Mouse (Mus musculus): ENCODE data around the gene Tiam2.

Gene Tiam2

DNA sequence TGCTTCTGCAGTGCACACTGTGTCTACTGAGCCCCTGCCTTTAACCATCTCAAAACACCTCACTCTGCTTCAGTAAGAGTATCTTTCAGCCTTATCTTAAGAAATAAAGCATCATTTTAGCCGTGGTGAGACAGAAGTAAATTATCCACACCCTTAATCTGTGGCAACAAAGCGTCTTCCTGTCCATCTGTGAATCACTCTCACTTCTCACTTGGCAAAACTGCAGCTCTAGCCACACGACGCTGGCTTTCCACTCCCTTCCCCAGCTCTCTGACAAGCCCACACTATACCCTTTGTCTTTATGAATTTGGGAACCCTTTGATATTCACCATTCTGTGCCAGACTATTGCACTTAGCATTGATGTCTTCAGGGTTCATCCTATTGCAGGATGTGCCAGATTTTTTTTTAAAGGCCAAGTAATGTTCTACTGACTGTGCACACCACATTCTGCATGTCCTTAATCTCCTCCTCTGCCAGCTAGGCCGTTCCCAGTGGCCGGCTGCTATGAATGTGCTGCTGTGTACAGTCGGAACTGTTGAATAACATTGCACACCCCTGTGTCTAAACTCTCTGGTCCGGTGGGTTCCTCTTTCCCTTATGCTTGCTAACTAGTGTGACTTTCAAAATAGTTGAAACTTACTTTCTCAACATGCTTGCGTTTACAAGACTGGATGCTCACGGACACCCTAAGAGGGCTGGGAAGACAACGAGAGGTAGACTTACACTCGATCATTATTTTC, 126.4 kb downstream of the Tiam2 start:
- DNase-seq (ENCODE audit: low read depth) = no peak

DNA sequence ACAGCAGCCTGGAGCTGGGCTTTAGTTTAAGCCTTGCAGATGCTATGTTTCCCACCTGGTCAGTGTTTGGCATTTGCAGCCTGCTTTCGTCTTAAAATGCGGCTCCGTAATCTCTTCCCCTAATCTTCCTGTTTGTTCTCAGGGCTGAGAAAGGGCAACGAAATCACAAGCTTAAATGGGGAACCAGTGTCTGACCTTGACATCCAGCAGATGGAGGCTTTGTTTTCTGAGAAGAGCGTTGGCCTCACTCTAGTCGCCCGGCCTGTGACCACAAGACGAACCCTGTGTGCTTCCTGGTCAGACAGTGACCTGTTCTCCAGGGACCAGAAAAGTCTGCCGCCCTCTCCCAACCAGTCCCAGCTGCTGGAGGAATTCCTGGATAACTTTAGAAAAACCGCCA, 127.6 kb downstream of the Tiam2 start:
- no peak for DNase-seq (ENCODE audit: low read depth)

DNA sequence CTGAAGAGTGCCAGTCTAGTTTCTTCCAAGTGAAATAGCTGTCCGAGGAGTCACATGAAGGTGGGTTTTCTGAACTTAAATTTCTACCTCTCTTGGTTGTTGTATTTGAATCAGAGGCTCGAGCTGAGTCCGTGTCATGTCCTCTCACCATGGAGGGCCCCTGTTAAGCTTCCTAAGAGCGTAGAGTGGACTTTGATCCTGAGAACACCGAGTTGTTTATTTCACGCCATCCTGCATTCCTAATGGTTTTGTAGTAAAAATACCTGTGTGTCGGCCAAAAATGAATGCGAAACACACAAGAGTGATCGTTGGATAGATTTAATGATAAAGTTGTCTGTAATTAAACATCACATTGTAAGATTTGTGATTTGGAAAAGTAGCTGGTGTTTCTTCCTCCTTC, 128.5 kb downstream of the Tiam2 start:
- no peak for DNase-seq (ENCODE audit: low read depth)

DNA sequence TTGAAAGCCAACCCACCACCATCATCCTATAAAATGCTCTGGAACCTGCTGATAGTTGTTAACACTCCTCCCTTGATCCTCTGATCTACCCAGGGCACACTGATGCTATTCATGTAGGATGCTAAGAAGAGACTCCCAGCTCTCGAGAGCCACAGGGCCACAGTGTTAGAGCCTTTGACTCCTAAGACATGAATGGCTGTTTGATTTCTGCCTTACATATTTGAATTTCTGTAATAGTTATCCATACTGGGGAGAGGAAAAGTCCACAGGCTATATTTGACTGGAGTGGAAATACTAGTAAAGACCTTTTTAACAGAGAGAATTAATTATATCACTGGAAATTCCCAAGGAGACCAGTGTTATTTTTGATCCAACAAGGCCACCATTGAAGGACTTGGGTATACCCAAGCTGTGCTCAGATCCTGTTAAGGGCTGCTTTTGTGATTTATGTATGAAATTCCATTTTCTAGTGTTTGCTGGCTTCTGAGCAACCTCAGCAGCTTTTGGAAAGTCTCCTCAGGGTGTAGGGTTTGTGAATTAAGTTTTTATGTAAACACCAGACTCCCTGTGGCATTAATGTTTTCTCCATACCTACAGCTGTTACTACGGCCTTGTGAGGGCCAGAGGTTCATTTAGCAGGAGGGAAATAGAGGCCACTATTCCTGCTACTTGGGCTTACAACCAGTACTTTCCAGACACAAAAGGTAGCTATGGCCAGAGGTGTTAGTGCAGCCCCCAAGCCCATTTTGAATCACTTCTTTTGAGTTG, 131.7 kb downstream of the Tiam2 start:
- no peak for DNase-seq (ENCODE audit: low read depth)

DNA sequence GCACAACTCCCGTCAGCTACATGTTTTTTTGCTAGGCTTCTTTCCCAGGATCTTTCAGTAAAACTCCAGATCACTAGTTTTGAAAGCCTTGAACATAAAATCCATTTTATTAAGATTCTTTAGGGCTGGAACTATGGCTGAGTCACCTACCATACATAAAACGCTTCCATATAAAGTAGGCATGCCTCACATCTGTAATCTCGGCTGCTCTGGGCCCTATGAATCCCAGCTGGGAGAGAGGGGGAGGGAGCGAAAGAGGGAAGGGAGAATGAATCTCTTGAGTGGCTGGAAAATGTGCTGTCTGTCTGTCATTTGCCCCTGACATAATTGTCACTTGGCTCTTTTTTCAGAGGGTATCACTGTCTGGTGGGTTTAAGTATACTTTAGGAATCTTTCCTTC, 139.5 kb downstream of the Tiam2 start:
- peak; percentile 79 for DNase-seq (ENCODE audit: low read depth)

DNA sequence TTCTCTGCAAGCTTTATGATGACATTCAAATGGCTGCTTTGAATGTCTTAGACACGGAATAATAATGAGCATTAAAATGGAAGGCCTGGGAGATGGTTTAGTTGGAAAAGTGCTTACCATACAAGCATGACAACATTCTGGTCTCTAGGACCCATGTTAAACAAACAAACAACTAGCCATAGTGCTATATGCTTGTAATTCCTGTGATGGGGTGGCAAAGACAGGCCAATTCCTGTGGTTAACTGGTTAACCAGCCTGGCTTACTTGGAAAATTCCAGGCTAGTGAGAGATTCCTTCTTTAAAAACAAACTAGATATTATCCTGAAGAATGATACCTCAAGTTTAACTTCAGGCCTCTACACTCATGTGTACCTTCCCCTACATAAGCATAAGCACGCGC, 140.3 kb downstream of the Tiam2 start:
- peak; percentile 57 for DNase-seq (ENCODE audit: low read depth)

DNA sequence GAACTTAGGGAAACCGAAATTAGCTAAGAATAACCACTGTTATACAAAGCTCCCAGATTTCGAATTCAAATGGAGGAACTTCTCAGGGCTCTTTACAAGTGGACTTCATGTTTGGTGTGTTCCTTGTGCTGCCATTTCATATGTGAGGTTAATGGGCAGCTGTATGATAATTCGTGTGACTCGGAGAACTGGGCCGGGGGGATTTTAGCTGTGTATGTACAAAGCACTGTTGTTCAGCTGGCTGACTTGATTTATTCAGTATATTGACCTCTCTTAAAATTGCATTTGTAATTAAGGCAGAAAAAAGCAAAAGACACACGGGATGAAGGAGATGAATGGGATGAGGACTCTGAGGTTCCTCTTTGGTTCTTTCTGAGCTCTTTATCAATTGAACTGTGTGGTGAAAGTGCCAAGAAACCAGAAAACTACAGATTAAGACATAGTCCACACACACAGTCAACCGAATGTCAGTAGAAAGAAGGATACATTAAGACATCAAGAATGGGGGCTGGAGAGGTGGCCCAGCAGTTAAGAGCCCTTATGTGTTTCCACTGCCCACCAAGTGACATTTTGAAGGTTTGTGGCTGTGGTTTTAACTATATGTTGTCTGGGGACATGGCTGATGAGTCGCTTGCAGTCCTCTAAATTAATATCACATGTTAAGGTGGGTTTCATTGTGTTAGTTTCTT, 141.4 kb downstream of the Tiam2 start:
- no peak for DNase-seq (ENCODE audit: low read depth)

DNA sequence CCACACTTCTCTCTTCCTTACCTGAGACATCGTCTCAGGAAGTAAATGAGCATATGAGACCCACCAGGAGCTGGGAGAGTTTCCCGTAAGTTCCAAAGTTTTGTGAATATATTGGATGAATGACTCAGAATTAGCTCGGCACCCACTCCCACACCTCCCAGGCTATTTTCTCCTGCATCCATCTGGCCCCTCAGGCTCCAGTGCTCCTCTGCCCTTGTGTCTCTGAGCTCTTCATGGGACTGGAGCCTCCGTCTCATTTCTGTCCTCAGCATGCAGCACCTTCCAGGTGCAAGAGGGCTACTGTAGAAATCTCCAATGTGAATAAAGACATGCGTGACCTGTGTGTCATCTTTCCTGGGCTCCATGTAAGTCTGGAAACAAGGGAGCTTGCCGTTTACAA, 145.6 kb downstream of the Tiam2 start:
- no peak for DNase-seq (ENCODE audit: low read depth)

DNA sequence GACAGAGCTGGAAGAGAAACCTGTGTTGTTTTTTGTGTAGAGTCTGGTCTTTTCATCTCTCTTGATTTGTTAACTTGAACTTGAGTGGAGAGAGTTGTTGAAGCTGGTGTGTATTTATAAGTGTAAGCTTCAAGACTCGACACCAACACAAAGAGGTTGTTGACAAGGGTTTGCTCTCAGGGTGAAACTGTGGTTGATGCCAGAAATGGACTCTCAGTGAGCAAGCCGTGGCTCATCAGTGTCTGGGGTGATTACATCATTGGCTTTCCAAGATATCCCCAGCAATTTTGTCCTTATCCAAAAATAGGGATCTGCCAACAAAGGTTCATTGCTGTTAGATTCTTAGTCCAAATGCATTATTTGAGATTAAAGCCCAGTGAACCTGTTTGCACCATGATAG, 150.2 kb downstream of the Tiam2 start:
- DNase-seq (ENCODE audit: low read depth) = peak; percentile 65

DNA sequence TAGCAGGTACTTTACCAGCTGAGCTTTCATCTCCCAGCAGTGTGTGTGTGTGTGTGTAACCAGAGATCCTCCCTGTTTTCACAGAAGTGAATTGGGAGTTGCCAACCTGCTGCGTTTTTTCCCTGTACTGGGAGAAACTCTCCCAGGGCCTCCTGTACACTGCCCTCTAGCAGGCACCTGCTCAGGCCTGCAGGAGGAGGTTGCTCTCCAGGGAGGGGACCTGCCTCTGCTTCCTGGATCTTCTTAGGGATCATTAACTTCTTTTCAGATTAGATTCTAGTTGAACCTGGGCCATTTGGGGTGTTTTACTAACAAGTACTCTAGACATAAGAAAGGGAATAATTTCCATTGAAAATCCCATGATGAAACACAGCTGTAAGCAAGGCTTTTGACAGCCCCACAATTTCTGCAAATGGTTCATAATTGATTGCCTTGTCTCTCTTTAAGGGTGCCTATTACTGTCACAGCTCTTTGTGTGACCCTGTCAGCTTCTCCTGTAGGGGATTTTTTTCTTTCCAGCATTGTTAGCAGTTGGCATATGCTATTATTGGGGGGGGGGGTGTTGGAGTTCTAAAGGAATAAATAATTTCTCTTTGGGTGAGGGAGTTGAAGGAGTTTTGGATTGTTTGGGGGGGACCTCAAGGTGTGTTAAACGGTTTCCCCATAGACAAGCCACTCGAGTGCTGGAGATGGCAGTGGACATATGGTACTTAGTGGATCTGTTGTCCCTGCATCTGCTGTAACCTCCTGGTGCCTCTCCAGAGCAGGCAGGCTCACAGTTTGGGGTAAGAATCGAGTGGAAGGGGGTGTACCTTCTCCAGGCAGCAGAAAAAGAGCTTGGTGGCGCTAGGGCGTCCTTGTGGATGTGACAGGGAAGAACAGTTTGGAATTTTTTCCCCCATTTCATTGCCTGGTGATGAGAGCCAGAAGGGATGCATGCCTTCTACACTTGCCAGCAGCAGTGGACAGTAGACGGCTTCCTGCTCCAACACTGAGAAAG, 155.5 kb downstream of the Tiam2 start:
- DNase-seq (ENCODE audit: low read depth) = no peak

DNA sequence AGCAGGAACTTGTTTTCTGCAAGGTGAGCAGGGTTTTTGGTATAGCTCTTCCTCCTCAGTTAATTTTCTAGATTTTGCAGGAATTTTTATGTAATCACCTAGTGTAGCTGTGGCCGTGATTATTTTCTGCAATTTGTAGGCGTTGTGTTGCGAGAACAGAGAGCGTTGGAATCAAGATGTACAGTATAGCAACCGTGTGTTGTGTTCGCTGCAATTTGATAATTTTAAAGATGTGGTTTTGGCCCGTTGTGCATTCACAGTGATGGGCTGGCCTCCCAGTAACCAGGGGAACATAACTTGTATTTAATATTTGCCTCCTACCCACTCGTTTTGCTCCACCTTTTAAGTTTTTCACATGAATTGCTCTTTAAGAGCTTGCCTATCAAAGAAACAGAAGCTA, 156.7 kb downstream of the Tiam2 start:
- no peak for DNase-seq (ENCODE audit: low read depth)

DNA sequence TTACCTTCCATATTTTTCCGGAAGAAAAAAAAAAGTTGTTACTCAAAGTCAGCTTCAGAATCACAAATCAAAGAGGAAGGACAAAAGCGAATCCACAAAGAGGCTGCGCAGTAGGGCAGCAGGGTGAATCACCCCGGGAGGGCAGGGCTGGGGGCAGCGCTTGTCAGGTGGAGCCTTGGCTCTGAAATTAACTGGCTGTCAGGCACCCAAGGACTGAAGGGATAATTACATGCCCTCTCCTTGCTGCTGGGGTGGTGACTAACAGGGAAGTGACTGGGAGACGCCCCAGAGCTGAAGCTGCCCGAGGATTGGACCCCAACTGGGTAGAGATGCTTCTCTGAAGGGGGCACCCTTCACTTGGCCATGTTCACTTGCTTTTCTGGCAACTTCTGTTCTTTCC, 159.5 kb downstream of the Tiam2 start:
- DNase-seq (ENCODE audit: low read depth) = no peak

DNA sequence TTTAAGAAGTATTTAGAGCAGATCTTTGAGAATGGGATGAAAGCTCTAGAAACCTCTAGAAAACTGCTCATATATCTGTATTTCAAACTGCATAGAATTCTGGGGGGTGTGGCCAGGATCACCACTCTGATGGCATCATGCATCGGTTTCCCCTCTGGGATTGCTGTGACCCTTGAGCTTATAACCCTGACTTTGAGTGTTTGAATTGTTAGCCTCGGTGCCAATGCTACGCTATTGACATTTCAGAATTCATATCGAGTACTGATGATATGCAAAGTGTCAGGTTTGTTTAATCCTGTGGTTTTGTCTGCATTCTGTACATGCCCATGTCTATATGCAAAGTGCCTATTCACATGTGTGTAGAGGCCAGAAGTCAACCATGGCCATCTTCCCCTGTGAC, 160.8 kb downstream of the Tiam2 start:
- DNase-seq (ENCODE audit: low read depth) = no peak

DNA sequence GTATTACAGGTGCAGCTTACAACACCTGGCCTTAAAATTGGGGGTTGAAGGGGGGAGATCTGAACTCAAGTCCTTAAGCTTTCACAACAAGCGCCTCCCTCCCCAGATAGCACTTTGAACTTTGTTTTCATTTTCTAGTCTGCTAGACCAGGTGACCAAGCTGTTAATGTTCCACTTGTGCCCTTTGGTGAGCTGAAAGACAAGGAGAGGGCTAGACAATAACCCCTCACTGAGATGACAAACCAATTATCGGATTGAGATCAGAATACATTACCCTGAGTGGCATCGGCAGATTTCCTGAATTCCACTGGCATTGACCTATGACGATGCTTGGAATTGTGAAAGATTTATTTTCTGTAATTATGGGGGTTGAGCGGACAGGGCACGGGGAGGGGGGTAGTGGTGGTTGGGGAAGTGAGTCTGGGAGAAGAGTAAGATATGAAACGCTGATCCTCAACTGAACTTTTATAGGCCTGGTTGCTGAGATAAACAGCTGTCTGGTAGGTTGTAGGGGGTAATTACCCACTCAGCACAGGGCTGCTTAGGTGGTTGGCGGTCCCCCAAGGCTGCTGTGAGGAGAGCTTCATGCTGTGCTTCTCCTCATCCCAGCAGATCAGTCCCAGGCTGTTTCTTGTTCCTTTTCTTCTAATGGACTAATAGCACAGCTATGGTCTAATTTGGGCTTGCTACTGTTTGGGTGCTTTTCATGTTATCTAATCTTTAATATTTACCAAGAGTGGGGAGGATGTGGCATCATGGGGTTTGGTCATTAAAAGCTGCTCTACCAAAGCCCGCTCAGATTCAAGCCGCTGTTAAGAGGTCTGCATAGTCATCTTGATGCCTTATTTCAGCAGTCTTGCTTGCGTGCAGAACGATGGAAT, 161.6 kb downstream of the Tiam2 start:
- DNase-seq (ENCODE audit: low read depth) = no peak

DNA sequence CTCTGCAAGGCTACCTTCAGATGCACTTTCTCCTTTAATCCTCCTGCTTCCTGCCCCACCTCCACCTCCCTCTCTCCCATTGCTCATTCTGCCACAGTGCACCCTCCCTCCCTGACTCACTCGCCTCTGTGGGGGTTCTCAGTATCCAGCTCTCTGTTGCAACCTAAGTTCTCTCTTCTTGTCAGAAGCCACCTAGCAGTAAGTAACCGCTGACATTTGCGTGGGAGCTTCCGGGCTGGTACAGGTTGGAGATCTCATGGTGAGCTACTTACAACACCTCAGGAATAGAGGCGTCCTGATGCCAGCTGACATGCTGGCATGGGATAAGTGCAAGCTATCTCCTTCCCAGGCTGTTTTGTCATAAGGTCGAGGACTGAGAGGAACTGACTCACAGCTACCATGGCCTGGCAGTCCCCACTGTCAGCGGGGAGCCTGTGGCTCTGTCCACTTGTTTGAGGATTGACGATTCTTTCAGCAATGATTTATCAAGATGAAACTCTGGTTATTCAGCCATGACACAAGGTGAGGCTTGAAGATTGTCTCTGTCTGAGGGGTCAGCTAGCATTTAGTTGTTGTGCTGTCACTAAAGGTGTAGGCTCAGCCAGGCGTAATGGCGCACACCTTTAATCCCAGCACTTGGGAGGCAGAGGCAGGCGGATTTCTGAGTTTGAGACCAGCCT, 164.0 kb downstream of the Tiam2 start:
- DNase-seq (ENCODE audit: low read depth) = peak; percentile 41

DNA sequence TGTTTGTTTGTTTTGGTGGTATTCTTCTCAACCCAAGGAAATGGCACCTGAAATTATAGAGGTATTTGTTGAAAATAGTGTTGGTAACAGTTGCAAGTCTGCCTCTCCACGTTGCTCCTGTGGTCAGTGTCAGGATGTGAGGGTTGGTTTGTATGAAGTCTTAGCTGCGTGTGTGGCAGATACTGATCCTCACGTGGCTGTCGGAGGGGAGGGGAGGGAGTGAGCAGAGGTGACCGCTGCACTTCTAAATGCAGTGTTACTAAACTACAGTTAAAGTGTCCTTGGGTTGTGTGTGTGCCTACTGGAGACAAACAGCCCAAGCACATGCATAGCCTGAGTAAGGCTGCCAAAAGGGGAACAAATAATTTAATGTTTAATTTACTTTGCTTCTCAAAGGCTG, 164.7 kb downstream of the Tiam2 start:
- no peak for DNase-seq (ENCODE audit: low read depth)

DNA sequence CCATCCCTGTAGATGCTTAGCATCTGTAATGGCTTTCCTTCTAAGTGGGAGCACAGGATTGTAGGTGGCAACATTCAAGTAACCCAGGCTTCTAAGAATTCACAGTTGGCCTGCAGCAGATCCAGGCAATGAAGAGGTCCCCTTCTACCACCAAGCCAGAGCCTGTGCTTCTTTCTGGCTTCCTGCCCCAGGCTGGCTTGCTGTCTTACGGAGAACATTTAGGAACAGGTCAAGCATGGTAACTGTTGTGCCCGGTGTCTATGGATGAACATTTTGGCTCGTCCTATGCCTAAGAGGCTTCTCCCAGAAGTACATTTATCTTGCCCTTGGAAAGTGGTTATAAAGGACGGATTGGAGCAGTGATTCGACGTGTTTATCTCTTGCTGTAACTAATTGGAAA, 165.3 kb downstream of the Tiam2 start:
- DNase-seq (ENCODE audit: low read depth) = no peak

DNA sequence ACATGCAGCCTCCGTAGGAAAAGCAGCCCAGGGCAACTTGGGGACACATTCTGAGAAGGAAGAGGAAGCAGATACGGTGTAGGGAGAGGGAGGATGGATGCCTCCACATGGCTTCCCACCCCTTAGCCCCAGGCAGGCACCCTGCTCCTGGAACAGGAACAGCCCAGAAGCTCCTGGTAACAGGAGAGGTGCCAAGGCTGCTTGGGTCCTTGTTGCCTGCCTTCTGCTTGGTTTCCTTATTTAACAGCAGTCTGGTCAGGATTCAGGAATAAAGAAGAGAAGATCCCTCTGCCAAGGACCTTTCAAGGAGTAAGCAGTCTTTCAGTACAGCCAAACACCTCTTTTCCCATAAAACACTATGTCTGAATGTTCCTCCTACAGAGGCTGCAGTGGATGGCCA, 169.2 kb downstream of the Tiam2 start:
- DNase-seq (ENCODE audit: low read depth) = no peak

DNA sequence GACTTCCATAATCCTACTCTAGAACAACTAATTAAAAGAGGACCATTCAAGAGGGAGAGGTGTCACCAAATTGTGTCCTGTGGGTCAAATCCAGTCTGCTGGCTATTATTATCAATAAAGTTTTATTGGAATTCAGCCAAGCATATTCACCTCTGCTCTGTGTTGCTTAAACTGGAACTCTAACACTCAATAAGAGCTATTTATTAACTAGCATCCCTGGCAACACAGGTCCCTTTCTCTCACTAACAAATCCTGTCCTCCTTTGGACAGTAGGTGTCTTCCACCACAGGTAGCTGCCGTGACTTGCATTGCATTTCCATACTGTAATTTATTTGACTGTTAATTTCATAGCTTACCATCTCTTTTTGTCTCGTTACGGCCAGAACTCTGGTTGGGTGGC, 169.7 kb downstream of the Tiam2 start:
- no peak for DNase-seq (ENCODE audit: low read depth)

DNA sequence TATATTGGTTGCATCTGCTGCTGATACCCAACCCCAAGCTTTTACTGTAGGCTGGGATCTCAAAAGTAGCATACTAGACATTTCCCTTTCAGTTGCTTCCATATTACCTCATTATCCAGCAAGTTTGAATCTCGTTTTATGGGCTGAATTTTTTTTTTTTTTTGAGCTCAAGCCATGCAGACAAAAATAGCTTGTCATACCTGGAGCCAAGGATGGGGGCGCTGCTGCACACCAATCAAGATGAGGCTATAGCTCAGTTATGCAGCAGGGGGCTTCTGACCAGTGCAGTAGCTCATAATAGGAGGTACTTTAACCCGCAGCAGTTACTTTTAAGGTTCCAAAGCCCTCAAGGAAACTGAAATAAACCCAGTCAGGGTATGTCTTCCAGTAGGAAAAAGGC, 171.7 kb downstream of the Tiam2 start:
- DNase-seq (ENCODE audit: low read depth) = peak; percentile 72

Measured in NIH3T3 (cell line).